Mouse (Mus musculus) leukemia stem cell, adult 10-12 weeks (primary cell): Measurements from ENCODE around the gene Polm. TPM values are rescaled to one million over a fixed set of nuclear protein-coding genes. Genes with fewer than 3 reads are reported as not detected.

Source experiments
- polyA plus RNA-seq: library from polyadenylated mRNA; stranded (reverse); fragments of >175 nt; gene quantifications from 2 replicates; pipeline ENCODE4 v1.2.3, GENCODE M21; 2012; ENCODE audit warnings: low replicate concordance

The Polm gene
- polyA plus RNA-seq, result 15.9 and 19.7 TPM in 2 replicates

GRCm38 (mm10) chr11:5837251-5838246 lies at the start of gene Polm:
Gene Polm (minus strand): TSS chr11:5838016.

GRCm38 (mm10) chr11:5877921-5878526 lies 40.2 kb upstream of the Polm start, which contains the start of gene Pold2:
Gene Pold2 (minus strand): TSS chr11:5878292.

DNA sequence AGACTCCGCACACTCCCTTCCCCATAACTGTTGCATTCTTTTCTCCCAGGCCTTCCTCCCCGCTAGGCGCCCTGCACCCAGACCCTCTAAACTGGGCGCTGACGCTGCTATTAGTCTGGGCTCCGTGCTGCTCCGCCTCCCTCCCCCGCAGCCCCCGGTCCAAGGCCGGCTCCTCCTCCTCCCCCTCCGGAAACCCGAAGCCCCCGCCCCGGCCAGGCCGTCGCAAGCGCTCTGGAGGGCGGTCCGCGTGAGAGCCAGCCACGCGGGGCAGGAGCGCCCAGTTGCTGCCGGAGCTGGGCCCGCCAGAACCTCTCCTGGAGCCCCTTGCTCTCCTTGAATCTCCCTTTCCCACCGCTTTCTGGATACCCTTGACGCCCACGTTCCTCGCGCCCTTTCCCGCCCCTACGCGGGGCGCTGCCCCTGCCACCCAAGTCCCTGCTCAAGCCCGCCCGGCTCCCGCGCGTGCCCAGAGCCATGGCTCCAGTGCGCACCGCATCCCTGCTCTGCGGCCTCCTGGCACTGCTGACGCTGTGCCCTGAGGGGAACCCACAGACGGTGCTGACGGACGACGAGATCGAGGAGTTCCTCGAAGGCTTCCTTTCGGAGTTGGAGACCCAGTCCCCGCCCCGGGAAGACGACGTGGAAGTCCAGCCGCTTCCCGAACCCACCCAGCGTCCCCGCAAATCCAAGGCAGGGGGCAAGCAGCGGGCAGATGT lies 24.0 kb upstream of the Polm start, which contains the start of gene Aebp1:
Gene Aebp1 (plus strand): TSS at position 270 of the 716 bp plus-strand sequence.

GRCm38 (mm10) chr11:5803551-5803981 lies 34.2 kb downstream of the Polm start, which contains the start of gene Pgam2:
Gene Pgam2 (minus strand): TSS chr11:5803733.

GRCm38 (mm10) chr11:5788056-5789014 lies 49.5 kb downstream of the Polm start, which contains the start of gene Dbnl:
Gene Dbnl (plus strand): TSS chr11:5788488.

Other genes starting within 250 kb of the Polm start
- 144 and 150 TPM in 2 replicates for gene Mrps24, start 122.3 kb downstream of the Polm start, polyA plus RNA-seq
- 8.6 and 10.7 TPM in 2 replicates for gene Urgcp, start 75.6 kb downstream of the Polm start, polyA plus RNA-seq
- 66.3 and 74.6 TPM in 2 replicates for gene Dbnl, start 49.5 kb downstream of the Polm start, polyA plus RNA-seq
- gene Pgam2, start 34.3 kb downstream of the Polm start, polyA plus RNA-seq, result not detected in 2 replicates
- gene Aebp1, start 23.9 kb upstream of the Polm start, polyA plus RNA-seq, result 1.7 and 2.8 TPM in 2 replicates
- 774 and 1,099 TPM in 2 replicates for gene Pold2, start 40.3 kb upstream of the Polm start, polyA plus RNA-seq
- not detected in 2 replicates for gene Myl7, start 60.8 kb upstream of the Polm start, polyA plus RNA-seq
- 0.08 TPM in 1 of 2 replicates, not detected in the other for gene Gck, start 112.1 kb upstream of the Polm start, polyA plus RNA-seq
- 4.8 and 9.3 TPM in 2 replicates for gene Ykt6, start 117.7 kb upstream of the Polm start, polyA plus RNA-seq
- gene Camk2b, start 228.3 kb upstream of the Polm start, polyA plus RNA-seq, result 0.33 TPM in 1 of 2 replicates, not detected in the other